Mouse (Mus musculus) small intestine, adult 10 weeks (tissue): ENCODE measurements around the gene Nlrp9c. TPM values are rescaled to one million over a fixed set of nuclear protein-coding genes. Genes with fewer than 3 reads are reported as not detected.

ENCODE experiments used
- polyA plus RNA-seq: library from polyadenylated mRNA; stranded (reverse); fragments of 350-450 nt; fragmentation: Illumina TruSeq; extraction: RNeasy Lipid Tissue Mini Kit (QIAGEN cat#74804); gene quantifications from one replicate; pipeline ENCODE4 v1.2.3, GENCODE M21; 2014; ENCODE audit warnings: low replicate concordance

Gene Nlrp9c
- polyA plus RNA-seq, result not detected

GRCm38 (mm10) chr7:26403600-26403999, at the start of gene Nlrp9c:
Gene Nlrp9c, minus strand, starts transcription at chr7:26403700.

GRCm38 (mm10) chr7:26434813-26435212, 31.3 kb upstream of the Nlrp9c start, which contains the start of gene Nlrp4a:
Gene Nlrp4a, plus strand, starts transcription at chr7:26435113.

GRCm38 (mm10) chr7:26306926-26307325, 96.6 kb downstream of the Nlrp9c start, which contains the start of gene Cyp2a4:
Gene Cyp2a4, plus strand, starts transcription at chr7:26307169.

Other genes with a start within 250 kb of the Nlrp9c start
- not detected for gene Cyp2b9, start 230.3 kb downstream of the Nlrp9c start, polyA plus RNA-seq
- not detected for gene Vmn1r184, start 143.4 kb downstream of the Nlrp9c start, polyA plus RNA-seq
- gene Cyp2a4, start 96.5 kb downstream of the Nlrp9c start, polyA plus RNA-seq, result not detected
- not detected for gene Nlrp4a, start 31.4 kb upstream of the Nlrp9c start, polyA plus RNA-seq
- not detected for gene Nlrp9a, start 131.3 kb upstream of the Nlrp9c start, polyA plus RNA-seq
- not detected for gene Vmn1r185, start 214.8 kb upstream of the Nlrp9c start, polyA plus RNA-seq